Mouse (Mus musculus) CH12.LX (cell line): Measurements from ENCODE around the gene Sf3a3. TPM values are rescaled to one million over a fixed set of nuclear protein-coding genes. Genes with fewer than 3 reads are reported as not detected.

Source experiments
- DNase-seq: peaks from one replicate; pipeline ENCODE4 v3.0.0-alpha.2; 2013; ENCODE audit errors: extremely low read depth
- H3K27ac ChIP-seq: 2 replicates; pipeline ENCODE4 v1.5.1; 2012; ENCODE audit warnings: low read depth, mild to moderate bottlenecking, control low read depth, moderate library complexity; ENCODE audit not compliant: insufficient read depth
- H3K27me3 ChIP-seq: replicated peaks from 2 replicates; pipeline ENCODE3; 2012; ENCODE audit warnings: inconsistent platforms
- H3K36me3 ChIP-seq, 2 experiments: replicated peaks in 1 of 2; 2 replicates each; pipeline versions ENCODE3 to v1.6.1; 2012; ENCODE audit warnings: inconsistent platforms in 1 of 2, low read length in 1 of 2, mild to moderate bottlenecking in 1 of 2, mixed read lengths in 1 of 2, moderate library complexity in 1 of 2; ENCODE audit not compliant: control insufficient read depth in 1 of 2, insufficient read depth in 1 of 2
- H3K4me1 ChIP-seq, 2 experiments: 2 replicates each; pipeline ENCODE4 v1.6.1; 2012; ENCODE audit warnings: inconsistent platforms in 1 of 2, moderate library complexity in 1 of 2; ENCODE audit not compliant: insufficient read depth in 2 of 2, control insufficient read depth in 1 of 2
- H3K4me2 ChIP-seq: 2 replicates; pipeline ENCODE4 v1.6.1; 2012; ENCODE audit warnings: low read depth, mild to moderate bottlenecking, control low read depth; ENCODE audit not compliant: poor library complexity, insufficient read depth, severe bottlenecking
- H3K4me3 ChIP-seq, 3 experiments: fragments of 150-350 bp in 1 of 3; sonication (generic) in 1 of 3; replicated peaks in 1 of 3; 2 replicates each; pipeline versions ENCODE3 to v1.5.1; 2011 to 2012; ENCODE audit warnings: low read depth in 2 of 3, low read length in 2 of 3, mild to moderate bottlenecking in 2 of 3, moderate library complexity in 2 of 3, control low read depth in 1 of 3, improper control_type of control experiment in 1 of 3, inconsistent platforms in 1 of 3, mixed read lengths in 1 of 3; ENCODE audit not compliant: poor library complexity in 1 of 3
- H3K79me2 ChIP-seq: replicated peaks from 2 replicates; pipeline ENCODE4 v1.6.1; 2012; ENCODE audit warnings: mild to moderate bottlenecking, moderate library complexity; ENCODE audit not compliant: control insufficient read depth, poor library complexity, insufficient read depth, severe bottlenecking; ENCODE audit errors: extremely low read depth
- H3K9ac ChIP-seq: 2 replicates; pipeline ENCODE4 v1.6.1; 2012; ENCODE audit warnings: low read depth, mild to moderate bottlenecking, control low read depth, moderate library complexity; ENCODE audit not compliant: insufficient read depth
- H3K9me3 ChIP-seq: replicated peaks from 2 replicates; pipeline ENCODE3; 2012; ENCODE audit warnings: low read length, inconsistent platforms, mixed read lengths
- BHLHE40 ChIP-seq: IDR thresholded peaks from 2 replicates; pipeline ENCODE4 v1.6.1; 2011; ENCODE audit warnings: mild to moderate bottlenecking, low read depth, low read length, improper control_type of control experiment
- CHD1 ChIP-seq: IDR thresholded peaks from 2 replicates; pipeline ENCODE4 v1.6.1; 2012; ENCODE audit warnings: low read depth, low read length, improper control_type of control experiment, inconsistent platforms
- CTCF ChIP-seq, 2 experiments: IDR thresholded peaks in 1 of 2; conservative IDR thresholded peaks in 1 of 2; 2 replicates each; pipeline ENCODE4 v1.5.1; 2011 to 2012; ENCODE audit warnings: low read depth in 2 of 2, low read length in 2 of 2, improper control_type of control experiment in 1 of 2, inconsistent platforms in 1 of 2, mild to moderate bottlenecking in 1 of 2, moderate library complexity in 1 of 2
- E2F4 ChIP-seq: IDR thresholded peaks from 2 replicates; pipeline ENCODE4 v1.6.1; 2011; ENCODE audit warnings: low read depth, low read length, improper control_type of control experiment; ENCODE audit not compliant: insufficient replicate concordance
- ELF1 ChIP-seq: IDR thresholded peaks from 2 replicates; pipeline ENCODE4 v1.6.1; 2014; ENCODE audit warnings: low read depth, mild to moderate bottlenecking, inconsistent platforms, low read length, improper control_type of control experiment
- EP300 ChIP-seq: IDR thresholded peaks from 2 replicates; pipeline ENCODE4 v1.6.1; 2011; ENCODE audit warnings: low read length, improper control_type of control experiment
- KAT2A ChIP-seq: IDR thresholded peaks from 2 replicates; pipeline ENCODE4 v1.6.1; 2012; ENCODE audit warnings: low read length, improper control_type of control experiment, inconsistent platforms; ENCODE audit not compliant: insufficient replicate concordance
- MAFK ChIP-seq: IDR thresholded peaks from 2 replicates; pipeline ENCODE4 v1.6.1; 2011; ENCODE audit warnings: low read length, improper control_type of control experiment; ENCODE audit not compliant: insufficient replicate concordance
- MAX ChIP-seq: IDR thresholded peaks from 2 replicates; pipeline ENCODE4 v1.6.1; 2011; ENCODE audit warnings: low read length, improper control_type of control experiment
- MAZ ChIP-seq: IDR thresholded peaks from 2 replicates; pipeline ENCODE4 v1.6.1; 2012; ENCODE audit warnings: low read depth, mild to moderate bottlenecking, inconsistent platforms, low read length, improper control_type of control experiment, moderate library complexity
- NELFE ChIP-seq: IDR thresholded peaks from 2 replicates; pipeline ENCODE4 v1.6.1; 2011; ENCODE audit warnings: low read depth, low read length, improper control_type of control experiment
- POLR2A ChIP-seq: IDR thresholded peaks from 2 replicates; pipeline ENCODE4 v1.6.1; 2011; ENCODE audit warnings: low read depth, mild to moderate bottlenecking, improper control_type of control experiment, low read length
- SIN3A ChIP-seq: IDR thresholded peaks from 2 replicates; pipeline ENCODE4 v1.6.1; 2012; ENCODE audit warnings: low read length, improper control_type of control experiment, inconsistent platforms
- SMC3 ChIP-seq: IDR thresholded peaks from 2 replicates; pipeline ENCODE4 v1.6.1; 2011; ENCODE audit warnings: low read depth, low read length, improper control_type of control experiment
- TCF12 ChIP-seq: IDR thresholded peaks from 2 replicates; pipeline ENCODE4 v1.6.1; 2014; ENCODE audit warnings: low read depth, mild to moderate bottlenecking, inconsistent platforms, low read length, improper control_type of control experiment
- UBTF ChIP-seq: IDR thresholded peaks from 2 replicates; pipeline ENCODE4 v1.6.1; 2012; ENCODE audit warnings: low read depth, mild to moderate bottlenecking, inconsistent platforms, low read length, improper control_type of control experiment, moderate library complexity
- USF1 ChIP-seq: IDR thresholded peaks from 2 replicates; pipeline ENCODE4 v1.6.1; 2014; ENCODE audit warnings: low read depth, mild to moderate bottlenecking, inconsistent platforms, low read length, improper control_type of control experiment
- ZC3H11A ChIP-seq: IDR thresholded peaks from 2 replicates; pipeline ENCODE4 v1.6.1; 2012; ENCODE audit warnings: low read depth, mild to moderate bottlenecking, inconsistent platforms, low read length, improper control_type of control experiment
- ZKSCAN1 ChIP-seq: IDR thresholded peaks from 2 replicates; pipeline ENCODE4 v1.6.1; 2012; ENCODE audit warnings: low read depth, inconsistent platforms, low read length, improper control_type of control experiment, borderline replicate concordance
- ZMIZ1 ChIP-seq: IDR thresholded peaks from 2 replicates; pipeline ENCODE4 v1.6.1; 2012; ENCODE audit warnings: low read depth, mild to moderate bottlenecking, inconsistent platforms, low read length, improper control_type of control experiment
- ZNF384 ChIP-seq: IDR thresholded peaks from 2 replicates; pipeline ENCODE4 v1.6.1; 2012; ENCODE audit warnings: low read depth, low read length, improper control_type of control experiment, inconsistent platforms
- dilution Hi-C: fragments of 300-500 bp; cut with MboI; formaldehyde crosslinking; loops from 2 replicates; pipeline ENCODE4 v1.14.3; 2020; ENCODE audit warnings: low sequenced_read_pairs; ENCODE audit not compliant: extremely low pct_unique_long_range_greater_than_20kb, extremely low pct_ligation_motif_present
- in situ Hi-C: fragments of 300-500 bp; cut with MboI; formaldehyde crosslinking; loops from 3 replicates; pipeline ENCODE4 v1.14.3; 2019; ENCODE audit warnings: low sequenced_read_pairs, low pct_ligation_motif_present, low pct_unique_long_range_greater_than_20kb, mixed read lengths
- polyA plus RNA-seq: library from polyadenylated mRNA; unstranded; fragments of >175 nt; gene quantifications from 2 replicates; pipeline ENCODE4 v1.2.1, GENCODE M21; 2012; ENCODE audit warnings: low read depth; ENCODE audit not compliant: insufficient read length
- total RNA-seq, 2 experiments: library from RNA; depleted of rRNA; stranded (reverse); fragments of 300-350 nt in 1 of 2; fragments of >200 nt in 1 of 2; gene quantifications; 2 replicates each; pipeline ENCODE4 v1.2.3; 2012 to 2014

The Sf3a3 gene
- total and polyA plus RNA-seq, 3 experiments: 100 to 134 (median 122) TPM

DNA sequence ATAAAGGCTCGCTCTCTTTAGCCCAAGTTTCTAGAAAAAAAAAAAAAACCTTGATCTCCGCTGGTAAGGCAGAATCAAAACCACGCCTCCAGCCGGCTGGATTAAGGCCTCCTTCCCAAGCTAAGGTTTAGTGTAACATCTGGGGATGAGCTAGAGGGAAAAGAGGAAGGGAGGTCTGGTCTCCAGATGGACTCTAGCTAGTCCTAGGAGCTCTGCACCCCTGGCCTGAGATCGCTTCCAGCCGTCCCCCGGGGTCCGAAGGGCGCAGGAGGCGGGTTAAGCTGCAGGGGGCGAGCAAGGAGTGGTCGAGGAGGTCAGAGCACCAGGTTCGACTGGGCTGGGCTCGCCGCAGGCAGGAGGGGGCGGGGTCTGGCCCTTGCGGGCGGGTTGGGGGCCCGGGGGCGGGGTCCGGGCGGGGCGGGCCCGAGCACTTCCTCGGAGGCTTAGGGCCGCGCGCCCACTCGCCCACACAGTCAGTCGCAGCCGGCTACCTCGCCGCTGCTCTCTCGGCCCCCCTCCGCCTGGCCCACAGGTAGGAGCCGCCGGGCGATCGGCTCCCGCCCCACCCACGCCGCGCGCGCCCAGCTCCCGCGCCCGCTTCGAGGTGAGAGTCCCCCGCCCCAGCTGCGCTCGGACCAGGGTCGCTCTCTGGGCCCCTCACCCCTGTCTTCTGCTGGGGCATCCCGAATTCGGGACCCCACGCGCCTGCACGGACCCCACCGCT lies 14.2 kb upstream of the Sf3a3 start, which contains the start of gene Fhl3:
Gene Fhl3, plus strand, starts transcription at position 454 of the 724 bp plus-strand sequence.
- peak within 1 kb of the TSS; percentile 83 for H3K4me2 ChIP-seq
- in situ Hi-C loops (loop anchor here (10.0 kb wide), 1 partner anchor 364 kb away; the partner anchor contains the start of genes Dnali1 and Snip1), dilution Hi-C loops (no loop called here)
- peak within 1 kb of the TSS; percentile 79 to 96 (median 79) for H3K4me3 ChIP-seq
- no peak within 1 kb of the TSS for H3K27ac ChIP-seq
- H3K9ac ChIP-seq: peak within 1 kb of the TSS; percentile 93
- DNase-seq: no peak
- peaks cover 19 to 50% of the 10 kb centered on the region in 2 experiments for H3K4me1 ChIP-seq
- H3K36me3 ChIP-seq: peaks cover under 1% of the 10 kb centered on the region in 2 experiments
- no peaks in the 10 kb centered on the region for H3K27me3 ChIP-seq
- H3K79me2 ChIP-seq: peaks cover 19% of the 10 kb centered on the region
- TF ChIP-seq NELFE: peak; percentile 65
- no peak for TF ChIP-seq MAFK
- TF ChIP-seq UBTF: 0 out of 2 replicates have a peak, but pooled peaks have one; percentile 14
- no peak for TF ChIP-seq ZC3H11A
- TF ChIP-seq POLR2A: peak; percentile 82
- TF ChIP-seq MAZ: no peak
- no peak for TF ChIP-seq KAT2A
- TF ChIP-seq ZKSCAN1: no peak
- no peak for TF ChIP-seq CHD1
- TF ChIP-seq USF1: no peak
- TF ChIP-seq ZMIZ1: peak; percentile 68; the same call in 1 of the 2 replicates
- no peak for TF ChIP-seq SMC3
- no peak for TF ChIP-seq MAX
- peak; percentile 68 for TF ChIP-seq ZNF384
- TF ChIP-seq BHLHE40: no peak
- no peak for TF ChIP-seq SIN3A
- TF ChIP-seq E2F4: no peak
- no peak for TF ChIP-seq EP300
- TF ChIP-seq CTCF (conservative IDR thresholded peaks at IDR 0.05 in 1 of 2, IDR thresholded peaks at IDR 0.05 in 1 of 2; ENCODE audit: low read depth in 2 of 2, low read length in 2 of 2): peak in 1 of 2 experiments; percentile 28; a peak in 2 of 4 replicates
- no peak for TF ChIP-seq ELF1
- TF ChIP-seq TCF12: 0 out of 2 replicates have a peak, but pooled peaks have one; percentile 27
- TF ChIP-seq, all 38 proteins: peak for 7
- H3K9me3 ChIP-seq: peaks cover 2% of the 10 kb centered on the region
